Mouse (Mus musculus) central nervous system, embryonic 14 days (tissue): ENCODE measurements around the gene Pld1. TPM values are rescaled to one million over a fixed set of nuclear protein-coding genes. Genes with fewer than 3 reads are reported as not detected.

Experiments
- polyA plus RNA-seq: library from polyadenylated mRNA; depleted of rRNA; stranded (reverse); fragments of >200 nt; gene quantifications from 2 replicates; pipeline ENCODE4 v1.2.3, GENCODE M21; 2012; rRNA removed

The Pld1 gene
- 3.4 and 4.6 TPM in 2 replicates for polyA plus RNA-seq

GRCm38 (mm10) chr3:27938381-27939323 is at the start of gene Pld1:
TSS of gene Pld1 (plus strand) at chr3:27938695.

GRCm38 (mm10) chr3:27896318-27896892 is 42.1 kb upstream of the Pld1 start, which contains the start of gene Tmem212:
TSS of gene Tmem212 (minus strand) at chr3:27896368.

Other genes starting within 250 kb of the Pld1 start
- 7.8 and 16.8 TPM in 2 replicates for gene Fndc3b, start 227.4 kb upstream of the Pld1 start, polyA plus RNA-seq
- gene Tmem212, start 42.3 kb upstream of the Pld1 start, polyA plus RNA-seq = not detected in 2 replicates